Mouse (Mus musculus): ENCODE results near the gene Spsb2. TPM values are rescaled to one million over a fixed set of nuclear protein-coding genes. Genes with fewer than 3 reads are reported as not detected.
"Not testable (repeated sequence)": the region's sequence is repeated elsewhere in the genome, so short reads cannot be mapped to it uniquely, and the experiment has no call there.

The Spsb2 gene
- total RNA-seq, 2 experiments from 2014 or later, result 3.7 to 4.8 TPM

DNA sequence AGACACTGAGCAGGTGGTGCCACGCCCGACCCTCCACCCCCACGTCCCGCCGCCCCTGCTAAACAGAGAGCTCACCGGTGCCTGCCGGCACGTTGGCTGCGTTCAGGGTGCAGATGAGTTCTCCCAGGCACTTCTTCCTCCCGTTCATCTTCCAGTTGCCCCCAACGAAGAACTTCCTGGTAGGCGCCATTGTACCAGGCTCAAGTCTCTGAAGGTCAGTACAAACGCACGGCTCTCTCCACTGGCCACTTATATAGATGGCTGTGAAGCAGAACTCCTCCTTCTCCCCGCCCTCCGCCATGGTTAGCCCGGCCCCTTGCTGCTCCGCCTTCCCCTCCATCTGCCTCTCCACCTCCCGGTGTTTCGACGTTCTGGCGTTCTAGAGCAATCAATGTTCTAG lies 5.5 kb downstream of the Spsb2 start, which contains the start of gene Tpi1:
Gene Tpi1 (minus strand): TSS at position 364 of the 400 bp plus-strand sequence.
- intact Hi-C loops (cut with DNase I; ENCODE audit: low total_unique reads), result no loop called here
- peak; percentile 93 for DNase-seq

DNA sequence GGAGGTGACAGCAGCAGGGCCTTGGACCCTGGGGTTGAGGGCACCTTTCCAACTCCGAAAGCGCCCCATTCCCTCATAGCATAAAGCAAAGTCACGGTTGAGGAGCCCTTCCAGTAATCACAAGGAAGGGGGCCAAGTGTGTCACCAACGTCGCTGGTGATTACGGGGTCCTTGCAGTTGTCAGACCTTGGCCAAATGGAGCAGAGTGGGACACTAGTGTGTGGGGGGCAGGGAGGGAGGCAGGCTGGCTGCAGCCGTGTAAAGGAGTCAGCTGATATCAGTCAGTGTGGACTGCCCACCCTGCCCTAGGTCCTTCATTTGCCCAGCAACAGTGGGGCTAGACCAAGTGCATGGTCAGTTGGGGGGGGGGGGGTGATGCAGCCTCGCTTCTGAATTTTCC lies 6.0 kb downstream of the Spsb2 start:
- intact Hi-C loops (cut with DNase I; ENCODE audit: low total_unique reads), result no loop called here
- DNase-seq, result no peak

GRCm38 (mm10) chr6:124814858-124815774 lies 6.7 kb downstream of the Spsb2 start:
- intact Hi-C loops (cut with DNase I; ENCODE audit: low total_unique reads), result no loop called here
- DNase-seq, result no peak

DNA sequence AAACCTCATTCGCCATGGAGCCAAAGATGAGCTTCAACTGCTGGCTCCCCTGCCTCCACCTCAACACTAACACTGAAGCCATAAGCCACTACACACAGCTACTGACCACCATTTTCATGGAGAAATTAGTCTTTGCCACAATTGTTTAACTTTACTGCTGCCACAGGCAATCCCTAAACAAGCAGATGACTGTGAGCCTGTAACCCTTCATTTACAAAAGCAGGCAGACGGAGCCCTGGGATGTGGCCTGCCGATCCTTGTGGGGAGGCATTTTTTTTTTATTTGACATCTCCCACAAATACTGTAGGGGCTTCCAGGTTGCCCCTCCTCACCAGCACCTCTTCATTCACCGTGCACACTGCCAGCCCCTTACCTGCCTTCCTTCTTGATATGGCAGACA lies 8.2 kb downstream of the Spsb2 start:
- DNase-seq, result no peak
- intact Hi-C loops (cut with DNase I; ENCODE audit: low total_unique reads), result no loop called here

GRCm38 (mm10) chr6:124817125-124817524 lies 8.7 kb downstream of the Spsb2 start:
- intact Hi-C loops (cut with DNase I; ENCODE audit: low total_unique reads), result no loop called here
- DNase-seq, result no peak

GRCm38 (mm10) chr6:124817563-124817962 lies 9.1 kb downstream of the Spsb2 start:
- intact Hi-C loops (cut with DNase I; ENCODE audit: low total_unique reads), result no loop called here
- no peak for DNase-seq

- intact Hi-C loops (cut with DNase I; ENCODE audit: low total_unique reads), result no loop called here
- no peak for DNase-seq
These were observed 9.5 kb downstream of the Spsb2 start for GRCm38 (mm10) chr6:124817971-124818370.

GRCm38 (mm10) chr6:124820891-124821290 lies 12.4 kb downstream of the Spsb2 start:
- DNase-seq, result no peak
- intact Hi-C loops (cut with DNase I; ENCODE audit: low total_unique reads), result no loop called here

- intact Hi-C loops (cut with DNase I; ENCODE audit: low total_unique reads), result no loop called here
These were observed 13.6 kb downstream of the Spsb2 start for GRCm38 (mm10) chr6:124822049-124822448.

DNA sequence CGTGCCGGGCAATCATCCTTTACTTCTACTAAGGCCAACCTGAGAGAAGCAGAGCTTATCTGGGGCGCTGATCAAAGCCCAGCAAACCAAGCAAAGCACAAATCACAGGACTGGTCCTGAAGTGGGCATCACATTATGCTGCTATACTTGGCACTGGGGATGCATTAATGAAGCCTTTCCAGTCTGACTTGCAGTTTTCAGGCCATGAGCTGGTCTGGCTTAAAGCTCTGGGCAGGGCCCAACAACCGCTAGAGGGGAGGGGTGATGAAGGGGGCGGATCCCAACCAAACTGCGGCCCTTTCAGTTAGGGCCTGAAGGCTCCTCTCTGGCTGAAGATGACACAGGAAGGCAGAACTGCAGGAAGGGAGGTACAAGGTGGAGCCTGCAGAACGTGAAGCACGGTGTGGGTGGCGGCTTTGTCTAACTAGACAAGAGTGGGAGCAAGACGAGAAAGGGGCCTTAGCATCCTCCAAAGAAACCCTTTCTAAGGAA lies 19.7 kb downstream of the Spsb2 start:
- intact Hi-C loops (cut with DNase I; ENCODE audit: low total_unique reads), result no loop called here

More at GRCm38 (mm10) chr6:124822049-124822448, 13.6 kb downstream of the Spsb2 start:
- peak; percentile 1 for DNase-seq

GRCm38 (mm10) chr6:124828868-124829798 lies 20.7 kb downstream of the Spsb2 start, which contains the start of the genes Usp5 and Cdca3:
Gene Usp5, minus strand, starts transcription at chr6:124829484.
Gene Cdca3, plus strand, starts transcription at chr6:124829547.
- peak; percentile 99 for DNase-seq
- intact Hi-C loops (cut with DNase I; ENCODE audit: low total_unique reads), result no loop called here

More for the DNA sequence above, 19.7 kb downstream of the Spsb2 start:
- DNase-seq, result peak; percentile 52

GRCm38 (mm10) chr6:124829799-124830700 lies 21.6 kb downstream of the Spsb2 start:
- intact Hi-C loops (cut with DNase I; ENCODE audit: low total_unique reads), result no loop called here
- peak; percentile 91 for DNase-seq

DNA sequence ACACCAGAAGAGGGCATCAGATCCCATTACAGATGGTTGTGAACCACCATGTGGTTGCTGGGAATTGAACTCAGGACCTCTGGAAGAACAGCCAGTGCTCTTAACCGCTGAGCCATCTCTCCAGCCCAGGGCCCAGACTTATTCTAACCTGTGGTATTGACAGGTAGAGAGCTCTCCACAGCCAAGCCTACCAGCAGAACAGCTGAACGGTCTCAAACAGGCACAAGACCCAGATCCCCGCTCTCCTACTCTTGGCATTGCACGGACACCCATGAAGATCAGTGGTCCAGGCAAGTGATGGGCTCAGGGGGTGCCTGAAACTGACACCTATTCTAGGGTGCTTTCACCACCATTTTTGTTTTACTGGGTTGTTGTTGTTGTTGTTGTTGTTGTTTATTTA lies 22.7 kb downstream of the Spsb2 start:
- DNase-seq; intact Hi-C loops (cut with DNase I; ENCODE audit: low total_unique reads): not testable (repeated sequence)

DNA sequence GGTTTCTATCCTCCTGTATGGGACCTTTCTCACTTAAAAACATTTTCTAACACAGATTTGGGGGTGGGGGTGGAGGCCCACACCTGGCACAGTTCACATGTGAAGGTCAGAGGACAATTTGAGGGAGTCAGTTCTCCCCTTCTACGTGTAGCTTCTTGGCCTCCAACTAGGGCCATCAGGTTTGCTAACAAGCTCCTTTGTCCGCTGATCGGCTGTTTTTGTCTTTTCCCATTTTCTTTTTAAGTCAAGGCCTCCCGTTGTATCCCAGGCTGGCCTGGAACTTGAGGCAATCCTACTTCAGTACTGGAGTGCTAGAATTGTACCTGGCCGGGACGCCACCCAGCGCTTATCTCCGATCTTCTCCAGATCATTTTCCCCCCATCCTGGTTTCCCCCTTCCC lies 23.2 kb downstream of the Spsb2 start:
- no peak for DNase-seq
- intact Hi-C loops (cut with DNase I; ENCODE audit: low total_unique reads), result no loop called here

- intact Hi-C loops (cut with DNase I; ENCODE audit: low total_unique reads), result no loop called here
- no peak for DNase-seq
These were observed 26.1 kb downstream of the Spsb2 start for GRCm38 (mm10) chr6:124834512-124835081.

DNA sequence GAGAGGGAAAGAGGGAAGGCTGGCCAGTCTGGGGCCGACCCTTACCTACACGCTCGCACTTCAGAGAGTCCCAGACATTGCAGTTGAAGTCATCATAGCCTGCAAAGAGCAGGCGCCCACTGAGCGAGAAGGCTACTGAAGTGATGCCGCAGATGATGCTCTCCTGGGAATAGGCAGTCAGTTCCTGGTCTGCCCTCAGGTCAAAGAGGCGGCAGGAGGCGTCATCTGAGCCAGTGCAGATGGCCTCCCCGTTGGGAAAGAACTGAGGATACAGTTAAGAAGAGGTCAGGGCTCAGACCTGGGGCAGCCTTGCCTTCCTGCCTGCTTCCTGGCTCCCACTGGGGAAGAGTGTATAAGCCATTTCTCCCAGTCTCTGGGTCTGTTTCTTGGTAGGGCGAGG lies 27.1 kb downstream of the Spsb2 start:
- intact Hi-C loops (cut with DNase I; ENCODE audit: low total_unique reads), result no loop called here
- DNase-seq, result no peak

GRCm38 (mm10) chr6:124836411-124836810 lies 27.9 kb downstream of the Spsb2 start:
- intact Hi-C loops (cut with DNase I; ENCODE audit: low total_unique reads), result no loop called here

DNA sequence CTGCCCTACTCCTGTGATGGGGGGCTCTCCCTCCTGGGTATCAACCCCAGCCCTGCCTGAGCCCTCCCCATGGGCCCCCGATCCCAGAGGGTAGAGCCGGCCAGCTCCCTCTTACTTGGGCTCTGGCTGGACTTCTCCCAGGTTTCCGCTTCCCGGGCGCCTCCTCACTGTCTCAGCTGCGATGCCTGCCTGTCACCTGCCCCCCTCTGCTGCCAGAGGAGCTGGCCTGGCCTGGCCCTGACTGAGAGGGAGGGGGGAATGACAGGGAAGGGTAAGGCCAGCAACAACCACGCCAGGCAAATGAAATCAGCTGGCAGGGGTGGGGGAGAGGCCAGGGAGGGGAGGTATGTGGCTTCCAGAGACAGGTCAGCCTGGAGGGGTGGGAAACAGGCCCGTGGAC lies 31.3 kb downstream of the Spsb2 start:
- intact Hi-C loops (cut with DNase I; ENCODE audit: low total_unique reads), result no loop called here
- DNase-seq, result peak; percentile 79

More at GRCm38 (mm10) chr6:124836411-124836810, 27.9 kb downstream of the Spsb2 start:
- no peak for DNase-seq

All from gastrocnemius, postnatal 14 days (tissue).